Mouse (Mus musculus) frontal cortex, adult (tissue): ENCODE measurements around the gene Cmas.

ENCODE experiments used
- ATAC-seq: cut with Nextera tagmentation; 2 replicates; pipeline ENCODE4 v1.9.2; 2017; ENCODE audit warnings: mild to moderate bottlenecking, moderate library complexity, mixed read lengths; ENCODE audit not compliant: low TSS enrichment

Gene Cmas

DNA sequence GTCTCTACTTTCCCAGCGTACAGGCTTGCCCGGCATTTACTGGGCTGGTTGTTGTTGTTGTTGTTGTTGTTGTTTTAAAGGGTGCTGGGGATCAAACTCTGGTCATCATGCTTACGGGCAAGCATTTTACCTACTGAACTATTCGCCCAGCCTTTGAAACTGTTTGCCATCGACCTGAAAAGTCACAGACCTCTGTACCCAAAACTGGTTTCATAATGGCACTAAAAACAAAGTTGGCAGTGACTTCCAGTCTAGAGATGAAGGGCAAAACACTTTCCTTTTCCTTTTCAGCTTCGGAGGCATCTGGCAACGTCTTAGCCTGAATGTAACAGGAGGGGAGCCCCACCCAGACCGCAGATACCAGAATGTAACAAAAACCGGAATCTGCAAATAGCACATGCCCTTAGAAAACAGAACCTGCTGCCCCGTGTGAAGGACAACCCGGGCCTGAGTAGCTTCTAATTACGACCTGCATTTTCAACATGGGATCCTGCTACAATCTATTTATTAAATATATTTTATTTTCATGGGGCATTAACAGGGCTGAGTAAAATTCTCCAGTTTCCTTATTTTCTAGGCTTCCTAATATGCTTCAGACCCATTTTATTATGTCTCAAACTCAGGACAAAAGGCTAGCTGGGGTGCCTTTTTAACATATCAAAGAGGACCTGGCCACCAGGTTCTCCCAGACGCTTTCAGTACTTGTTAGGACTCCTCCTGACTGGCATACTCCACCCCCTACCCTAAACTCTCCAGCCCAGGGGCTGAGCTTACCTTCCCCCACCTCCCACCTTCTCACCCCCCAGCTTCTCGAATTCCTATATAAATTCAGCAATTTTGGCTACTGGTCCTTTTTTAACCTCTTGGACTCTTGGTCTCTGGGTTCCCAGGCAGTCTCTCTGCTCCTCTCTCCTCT, 3.9 kb upstream of the Cmas start:
- ATAC-seq: no peak

DNA sequence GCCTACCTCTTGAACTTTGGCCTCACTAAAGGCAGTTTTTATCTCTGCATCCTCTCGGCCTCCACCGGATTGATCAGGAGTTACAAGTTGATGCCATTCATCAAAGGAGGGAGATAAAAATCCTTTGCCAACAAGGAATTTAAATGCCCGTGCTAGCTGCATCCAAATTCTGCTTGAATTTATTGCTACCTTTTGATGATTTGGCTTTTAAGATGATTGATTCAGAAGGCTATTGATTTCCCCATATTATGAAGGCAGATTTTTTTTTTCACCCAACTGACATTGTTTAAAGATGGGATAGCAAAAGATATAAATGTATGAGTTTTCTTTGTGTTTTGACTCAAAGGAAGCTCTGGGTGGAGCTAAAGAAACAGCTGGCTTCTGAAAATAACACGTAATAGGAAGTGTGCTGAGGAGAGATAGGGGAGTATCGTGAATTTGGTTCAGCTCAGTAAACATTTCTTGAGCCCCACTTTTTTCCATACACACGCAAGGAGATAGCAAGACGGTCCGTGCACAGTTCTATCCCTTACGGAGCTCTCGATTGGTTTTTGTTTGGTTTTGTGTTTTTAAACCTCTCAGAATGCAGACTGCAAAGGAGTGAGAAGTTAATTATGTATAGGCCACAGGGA, 964 bp downstream of the Cmas start:
- ATAC-seq: no peak

DNA sequence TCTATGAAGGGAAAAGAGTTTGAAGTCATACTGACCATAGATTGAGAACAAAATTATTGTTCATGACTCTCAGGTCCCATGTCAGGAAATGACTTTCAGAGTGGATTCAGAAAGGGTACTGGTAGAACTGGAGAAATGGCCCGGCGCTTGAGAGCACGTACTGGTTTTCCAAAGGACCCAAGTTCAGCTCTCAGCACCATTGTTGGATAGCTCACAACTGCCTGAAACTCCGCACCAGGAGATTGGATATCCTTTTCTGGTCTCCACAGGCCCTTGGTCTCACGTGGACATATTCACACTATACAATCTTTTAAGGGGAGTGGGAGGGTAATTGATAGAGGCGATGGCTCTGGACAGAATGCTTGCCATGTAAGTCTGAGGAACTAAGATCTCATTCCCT, 1.5 kb downstream of the Cmas start:
- no peak for ATAC-seq

DNA sequence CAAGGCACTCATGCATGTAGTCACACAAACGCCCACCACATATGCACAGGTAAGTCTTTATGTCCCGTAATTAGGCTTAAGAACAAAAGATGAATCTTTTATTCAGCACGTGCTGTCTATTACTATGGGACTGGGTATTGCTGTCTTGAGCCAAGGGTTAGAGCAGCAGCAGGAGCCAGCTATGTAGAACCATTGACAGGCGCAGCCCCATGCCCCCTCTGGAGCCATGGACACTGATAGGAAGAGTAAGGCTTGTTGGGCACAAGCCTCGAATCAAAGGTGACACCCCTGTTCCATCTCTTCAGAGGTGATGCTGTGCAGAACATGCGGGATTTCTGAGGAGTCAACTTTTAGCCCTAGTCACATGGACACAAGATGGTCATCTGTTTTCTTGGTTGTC, 2.1 kb downstream of the Cmas start:
- no peak for ATAC-seq

DNA sequence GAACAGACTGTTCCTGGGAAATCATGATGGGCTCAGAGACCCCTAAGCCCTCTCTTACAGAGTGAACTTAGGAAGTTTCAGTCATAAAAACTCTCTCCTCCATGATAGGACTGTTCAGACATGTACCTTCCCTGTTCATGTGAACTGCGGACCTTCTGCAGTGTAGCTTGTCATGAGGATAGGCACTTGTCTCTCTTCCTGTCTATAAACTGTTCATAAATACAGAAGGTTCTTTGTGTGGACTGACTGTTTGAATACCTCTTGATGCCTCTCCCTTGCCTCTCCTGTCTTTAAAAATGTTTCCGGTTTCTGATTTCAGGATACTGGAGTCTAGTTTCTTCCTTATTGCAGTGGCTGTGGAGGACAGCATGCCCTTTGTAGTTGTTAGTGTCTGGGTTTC, 3.1 kb downstream of the Cmas start:
- no peak for ATAC-seq

DNA sequence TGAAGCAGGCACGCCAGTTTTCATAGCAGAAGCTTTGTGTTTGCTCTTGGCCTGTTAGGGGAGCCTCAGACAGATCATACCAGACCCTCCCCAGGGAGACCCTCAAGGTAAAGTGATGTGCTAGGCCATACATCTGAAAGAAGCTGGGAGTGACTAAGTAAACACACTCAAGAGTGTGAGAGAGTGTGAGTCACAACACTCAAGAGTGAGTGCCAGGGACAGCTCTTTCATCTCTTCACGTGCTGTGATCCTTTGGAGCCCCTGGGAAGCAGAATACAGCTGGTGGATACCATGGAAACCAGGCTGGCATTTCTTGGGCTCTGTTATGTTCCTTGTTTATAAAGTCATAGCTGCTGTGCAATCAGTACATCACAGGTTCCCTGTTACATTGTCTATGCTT, 8.4 kb downstream of the Cmas start:
- no peak for ATAC-seq

DNA sequence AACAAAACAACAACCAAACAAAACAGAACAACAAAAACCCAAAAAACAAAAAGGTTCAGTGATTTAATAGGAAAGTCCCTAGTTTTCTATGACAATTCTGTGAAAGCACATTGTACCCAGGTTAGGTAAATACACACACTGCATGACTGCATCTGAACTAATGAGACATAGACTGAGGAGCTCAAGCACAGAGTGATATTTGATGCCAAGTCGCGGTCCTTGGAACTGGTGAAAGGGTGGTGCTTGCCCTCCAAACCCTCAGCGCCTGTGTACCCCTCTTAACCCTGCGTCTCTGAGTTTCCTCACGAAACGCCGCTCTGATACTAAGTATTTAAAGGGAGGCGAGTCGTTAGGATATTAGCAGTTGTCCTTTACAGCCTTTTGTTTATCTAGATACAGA, 10.8 kb downstream of the Cmas start:
- no peak for ATAC-seq

DNA sequence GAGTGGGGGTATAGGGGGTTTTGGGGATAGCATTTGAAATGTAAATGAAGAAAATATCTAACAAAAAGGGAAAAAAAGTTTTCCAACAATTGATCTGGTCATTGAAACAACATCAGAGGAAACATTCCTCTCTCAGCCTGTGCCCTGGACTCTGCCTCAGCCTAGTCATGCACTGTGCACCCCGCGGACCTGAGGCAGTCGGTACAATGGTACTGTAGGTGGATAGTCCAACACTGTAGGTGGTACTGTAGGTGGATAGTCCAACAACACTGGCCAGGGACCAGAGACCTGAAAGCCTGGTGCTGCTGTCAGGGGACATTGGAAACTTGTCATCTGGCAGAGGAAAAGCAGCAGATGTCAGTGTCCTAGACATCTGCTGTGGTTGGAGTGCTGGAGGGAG, 13.4 kb downstream of the Cmas start:
- ATAC-seq: no peak

DNA sequence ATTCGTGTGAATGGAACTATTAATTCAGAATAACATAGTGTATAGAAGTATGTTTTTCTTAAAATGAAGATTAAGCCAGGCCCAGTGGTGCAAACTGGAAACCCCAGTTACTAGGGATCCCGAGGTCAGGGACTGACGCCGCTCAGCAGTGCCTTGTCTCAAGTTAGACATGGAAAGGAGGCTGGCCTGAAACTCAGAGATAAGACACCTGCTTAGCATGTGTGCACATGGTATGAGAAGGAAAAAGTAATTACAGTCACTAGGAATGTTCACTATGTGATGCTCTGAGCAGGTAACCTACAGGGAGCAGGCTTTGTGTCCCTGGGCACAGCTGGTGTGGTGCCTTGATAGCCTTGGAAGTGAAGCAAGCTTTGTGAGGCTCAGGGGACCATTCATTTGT, 15.2 kb downstream of the Cmas start:
- no peak for ATAC-seq

DNA sequence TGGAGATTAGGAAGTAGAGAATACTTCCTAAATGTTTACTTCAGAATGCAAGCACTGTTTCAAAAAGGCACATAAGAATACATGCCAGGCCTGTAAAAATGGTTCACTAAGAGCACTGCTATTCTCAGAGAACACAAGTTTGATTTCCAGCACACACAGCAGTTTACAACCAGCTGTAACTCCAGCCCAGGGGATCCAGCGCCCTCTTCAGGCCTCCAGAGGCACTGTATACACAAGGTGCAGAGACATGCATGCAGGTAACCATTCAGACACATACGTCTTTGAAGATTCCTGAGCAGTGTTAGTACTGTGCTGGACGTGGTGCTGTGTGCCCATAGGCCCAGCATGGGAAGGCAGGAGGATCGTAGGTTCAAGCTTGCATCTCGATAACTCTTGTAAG, 17.1 kb downstream of the Cmas start:
- no peak for ATAC-seq

DNA sequence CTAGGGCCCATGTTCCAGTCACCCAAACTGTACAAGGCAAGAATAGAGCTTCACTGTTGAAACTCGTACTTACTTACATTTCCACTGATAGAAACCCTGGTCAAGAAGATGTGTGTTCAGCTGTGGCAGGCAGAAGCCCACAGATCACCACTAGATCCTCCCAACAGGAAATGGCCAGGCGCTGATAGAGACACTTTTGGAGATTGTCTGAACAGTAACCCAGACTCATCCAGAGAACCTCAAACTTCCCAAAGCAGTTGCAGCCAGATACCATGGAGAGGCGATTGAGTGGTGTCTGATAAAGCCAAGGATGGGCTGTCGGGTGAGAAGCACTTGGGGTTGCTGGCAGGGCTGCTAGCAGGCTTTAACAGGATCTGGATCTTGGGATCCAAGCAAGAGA, 20.4 kb downstream of the Cmas start:
- no peak for ATAC-seq

DNA sequence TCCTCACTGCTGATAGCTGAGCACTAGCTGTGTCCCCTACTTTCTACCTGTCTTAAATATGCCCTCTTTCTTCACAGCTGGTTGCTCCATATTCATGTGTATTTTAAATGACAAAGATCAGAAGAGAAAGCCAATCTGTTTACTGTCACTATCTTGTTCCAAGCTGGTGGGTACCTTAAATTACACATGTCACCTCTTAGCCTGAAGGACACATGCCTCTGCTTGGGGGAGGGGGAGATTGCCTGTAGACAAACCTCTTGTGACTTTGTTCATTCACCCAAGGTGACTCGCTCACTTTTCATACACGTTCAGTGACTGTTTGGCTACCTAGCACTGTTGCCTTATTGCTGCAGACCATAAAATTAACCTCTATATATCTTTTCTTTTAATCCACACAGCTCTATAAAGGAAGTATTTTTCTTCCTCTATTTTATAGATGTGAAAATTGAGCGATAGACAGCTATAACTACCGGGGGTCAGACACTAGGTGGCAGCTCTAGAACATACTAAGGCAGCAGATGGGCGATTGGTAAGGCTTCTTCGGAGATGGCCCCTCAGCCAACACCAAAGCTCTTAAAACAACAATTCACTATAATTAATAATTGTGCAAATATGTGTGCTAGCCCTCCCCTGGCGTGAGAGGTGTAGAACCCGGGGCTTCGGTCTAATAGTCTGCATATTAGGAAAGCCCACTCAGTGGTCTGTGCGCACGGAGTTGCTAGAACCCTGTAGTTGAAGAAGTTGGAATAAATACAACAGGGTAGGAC, 22.7 kb downstream of the Cmas start:
- peak; percentile 79 for ATAC-seq

DNA sequence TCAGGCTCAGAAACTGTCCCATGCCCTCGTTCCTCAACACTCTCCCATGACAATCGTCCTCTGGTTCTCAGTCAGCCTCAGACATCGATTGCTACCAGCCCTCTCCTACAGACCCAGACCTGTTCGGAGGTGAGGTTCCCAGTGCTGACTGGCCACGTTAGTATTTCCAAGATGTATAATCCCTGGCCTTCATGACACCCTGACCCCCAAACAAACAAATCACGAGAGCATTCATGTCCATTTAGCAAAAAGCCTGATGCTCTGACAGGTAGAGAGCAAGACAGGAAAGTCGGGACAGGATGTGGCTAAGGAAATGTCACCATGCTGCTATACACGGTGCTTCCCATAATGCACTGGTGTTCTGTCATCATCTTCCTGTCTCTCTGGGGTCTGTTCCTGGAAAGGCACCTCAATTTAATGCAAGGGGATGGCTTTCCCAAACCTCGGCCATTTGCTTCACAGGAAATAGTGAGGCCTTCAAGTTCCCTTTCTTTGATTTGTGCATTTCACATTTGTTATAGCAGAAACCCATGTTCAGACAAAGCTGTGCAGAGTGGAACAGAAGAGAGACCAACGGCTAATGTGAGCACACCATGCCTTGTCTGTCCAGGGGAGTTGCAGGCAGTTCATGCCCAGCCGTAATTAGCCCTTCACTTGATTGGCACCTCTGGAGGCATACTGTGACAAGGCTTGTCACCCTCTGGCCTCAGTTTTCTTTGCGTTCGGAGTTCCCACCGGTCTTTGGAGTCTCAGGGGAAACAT, 23.5 kb downstream of the Cmas start:
- ATAC-seq: no peak

DNA sequence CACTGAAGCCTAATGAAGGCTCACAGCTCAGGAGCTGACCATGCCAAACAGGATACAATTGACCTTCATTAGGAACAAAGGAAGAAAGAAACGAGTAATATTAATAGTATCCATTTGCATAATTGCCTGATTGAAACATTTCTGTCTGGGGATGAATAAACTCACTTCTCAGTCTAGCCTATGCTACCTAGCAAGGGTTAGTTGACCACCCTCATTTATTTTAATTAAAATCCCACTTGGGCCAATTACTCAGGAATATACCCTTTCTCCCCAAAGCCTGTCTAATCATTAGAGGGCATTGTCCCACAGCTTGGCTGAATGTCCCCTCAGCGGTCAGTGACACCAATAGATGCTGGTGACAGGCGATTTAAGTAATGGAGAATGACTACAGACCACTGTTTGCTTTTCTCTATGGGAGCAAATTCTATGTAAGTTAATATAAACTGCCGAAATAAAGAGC, 24.1 kb downstream of the Cmas start:
- no peak for ATAC-seq

DNA sequence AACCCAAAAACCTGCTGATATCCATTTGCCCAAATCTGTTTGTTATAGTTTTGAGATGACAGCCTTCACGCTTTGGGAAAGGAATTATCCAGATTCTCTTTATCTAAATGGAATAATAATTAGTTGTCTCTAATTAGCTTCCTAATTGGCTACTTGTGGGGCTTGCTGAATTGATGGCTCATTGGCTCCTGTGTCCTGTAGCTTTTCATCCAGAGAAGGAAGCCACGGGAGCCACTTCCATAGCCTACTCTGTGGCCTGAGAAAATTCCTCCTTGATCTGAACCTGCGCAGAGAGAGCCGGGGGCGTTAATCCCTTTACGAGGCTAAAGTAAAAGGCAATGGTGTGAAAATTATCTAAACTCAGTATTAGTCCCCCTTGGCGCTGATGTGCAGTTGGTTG, 24.8 kb downstream of the Cmas start:
- no peak for ATAC-seq

DNA sequence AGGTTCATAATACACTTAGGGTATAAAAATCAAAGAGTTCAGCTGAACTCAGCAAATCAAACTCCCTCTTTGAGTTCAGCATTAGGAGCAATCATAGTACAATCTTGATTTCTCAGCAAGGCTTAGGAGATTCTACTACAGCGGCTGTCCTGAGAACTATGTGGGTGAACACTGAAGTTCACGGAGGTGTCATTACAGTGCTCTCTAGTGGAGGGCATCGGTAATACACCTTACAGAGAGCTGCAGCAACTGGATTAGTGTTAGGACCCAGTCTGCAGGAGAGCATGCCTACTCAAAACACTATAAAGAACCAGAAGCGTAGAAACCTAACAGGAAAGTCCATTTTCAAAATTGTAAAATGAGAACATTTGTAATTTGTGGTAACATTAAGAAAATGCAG, 28.9 kb downstream of the Cmas start:
- ATAC-seq: no peak

DNA sequence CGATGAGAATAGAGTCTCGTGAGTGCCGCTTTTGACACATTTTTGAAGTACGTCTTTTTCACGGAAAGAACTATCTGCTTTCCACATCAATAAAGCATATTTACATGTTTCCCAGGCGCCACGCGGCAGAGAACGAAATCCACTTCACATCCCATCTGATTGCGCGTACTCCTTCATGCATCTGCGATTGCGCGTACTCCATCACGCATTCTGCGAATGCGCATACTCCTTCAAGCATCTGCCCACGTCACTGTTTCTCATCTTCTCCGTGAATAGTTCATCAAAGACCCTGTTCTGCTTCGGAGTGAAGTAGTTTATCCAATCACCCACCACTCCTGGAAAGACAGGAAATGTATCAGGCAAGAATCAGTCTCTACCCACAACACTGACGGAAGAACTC, 29.6 kb downstream of the Cmas start:
- ATAC-seq: no peak

DNA sequence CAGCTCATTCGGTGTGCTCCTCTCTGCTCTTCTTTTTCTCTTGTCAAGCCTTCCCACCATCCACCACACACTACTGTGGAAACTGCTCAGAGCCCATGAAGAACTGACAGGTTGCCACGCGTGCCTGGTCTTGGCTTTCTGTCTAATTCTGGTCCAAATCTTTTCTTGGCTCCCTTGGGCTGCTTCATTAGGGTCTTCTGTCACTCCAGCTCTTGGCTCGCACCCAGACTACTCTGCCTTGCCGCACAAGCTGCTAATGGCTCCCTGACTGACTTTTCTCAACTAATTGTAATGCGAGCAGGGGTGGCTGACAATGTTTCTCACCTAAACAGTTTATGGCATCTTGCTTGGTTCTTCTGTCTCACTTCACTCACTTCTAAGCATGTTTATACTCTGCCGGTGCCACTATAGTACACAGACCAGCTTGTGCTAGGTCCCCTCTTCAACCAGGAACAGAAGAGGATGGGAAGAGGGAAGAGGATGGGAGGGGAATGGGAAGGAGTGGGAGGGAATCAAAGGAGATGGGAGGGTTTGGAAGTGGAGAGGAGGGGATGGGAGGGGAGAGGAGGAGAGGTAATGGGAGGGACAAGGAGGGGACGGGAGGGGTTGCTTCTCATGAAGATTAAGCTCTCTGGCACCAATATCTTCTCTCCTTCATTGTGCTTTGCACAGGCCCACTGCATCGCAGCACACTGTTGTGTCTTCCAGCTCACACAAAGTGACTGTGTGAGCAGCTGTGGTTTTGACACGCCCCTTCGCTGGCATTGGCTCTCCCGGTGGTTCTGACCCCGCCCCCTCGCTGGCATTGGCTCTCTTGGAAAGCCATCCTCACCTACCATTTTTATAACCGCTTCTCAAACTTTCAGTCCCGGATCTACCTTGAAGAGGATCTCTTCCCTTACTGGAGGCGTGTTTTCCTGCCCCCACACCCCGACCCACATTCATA, 31.8 kb downstream of the Cmas start:
- ATAC-seq: peak; percentile 48

DNA sequence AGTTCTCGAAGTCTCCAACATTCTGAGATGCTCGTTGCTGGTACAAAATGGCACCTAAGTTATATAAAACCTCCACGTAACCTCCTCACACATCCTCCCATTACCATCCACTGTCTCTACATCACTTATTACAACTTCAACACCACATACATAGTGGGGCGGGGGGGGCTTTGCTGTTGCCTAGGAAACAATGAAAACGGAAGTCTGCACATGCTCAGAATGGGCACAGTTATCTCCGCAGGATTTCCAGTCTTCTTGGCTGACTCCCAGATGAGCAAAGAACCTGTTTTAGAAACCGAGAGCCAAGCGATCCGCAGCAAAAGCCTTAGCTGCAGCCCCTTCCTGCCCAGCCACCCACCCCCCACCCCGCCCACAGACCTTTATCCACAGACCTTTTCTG, 33.2 kb downstream of the Cmas start:
- peak; percentile 54 for ATAC-seq

DNA sequence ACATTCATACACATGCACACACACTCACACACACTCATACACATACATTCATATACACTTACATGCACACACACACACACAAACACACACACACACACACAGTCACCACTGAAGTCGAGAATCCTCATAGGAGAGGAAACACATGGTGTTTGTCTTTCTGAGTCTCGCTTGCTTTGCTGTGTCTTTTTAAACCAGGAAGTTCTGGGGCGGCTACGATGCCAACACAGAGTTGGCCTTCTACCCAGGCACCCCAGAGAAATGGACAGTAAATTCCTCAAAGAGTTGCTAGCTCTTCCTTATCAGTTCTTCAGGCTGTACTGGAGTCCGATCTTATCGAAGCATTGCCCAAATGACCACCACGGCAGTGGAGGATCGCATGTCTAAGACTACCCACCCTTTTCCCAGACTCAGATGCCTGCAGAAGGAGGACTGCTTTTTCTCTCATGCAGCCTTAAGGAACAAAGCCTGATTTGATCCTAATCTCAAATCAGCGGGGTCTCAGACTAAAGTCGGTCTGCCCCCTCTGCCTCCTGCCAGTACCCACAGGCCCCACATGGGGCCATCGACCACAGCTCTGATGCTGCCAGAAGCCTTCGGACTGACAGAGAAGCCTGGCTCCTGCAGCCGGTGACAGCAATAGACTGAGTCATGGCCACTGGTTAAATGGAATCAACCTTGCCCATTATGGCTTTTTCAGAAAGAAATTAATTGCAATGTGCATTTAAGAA, 35.9 kb downstream of the Cmas start:
- no peak for ATAC-seq
